Mouse (Mus musculus): ENCODE measurements at regions not wholly inside any gene's neighbourhood (a gene's known extent, or its start where the extent isn't known, plus 50 kb on each side); places are given as distances from the start of the nearest gene placed in this dataset.

- DNase-seq (ENCODE audit: low read depth), result peak; percentile 48
Observed at GRCm38 (mm10) chr3:35102715-35103591, 452.7 kb downstream of the Sox2 start.

GRCm38 (mm10) chr3:35104884-35105283, 454.7 kb downstream of the Sox2 start:
- DNase-seq (ENCODE audit: low read depth), result no peak

DNA sequence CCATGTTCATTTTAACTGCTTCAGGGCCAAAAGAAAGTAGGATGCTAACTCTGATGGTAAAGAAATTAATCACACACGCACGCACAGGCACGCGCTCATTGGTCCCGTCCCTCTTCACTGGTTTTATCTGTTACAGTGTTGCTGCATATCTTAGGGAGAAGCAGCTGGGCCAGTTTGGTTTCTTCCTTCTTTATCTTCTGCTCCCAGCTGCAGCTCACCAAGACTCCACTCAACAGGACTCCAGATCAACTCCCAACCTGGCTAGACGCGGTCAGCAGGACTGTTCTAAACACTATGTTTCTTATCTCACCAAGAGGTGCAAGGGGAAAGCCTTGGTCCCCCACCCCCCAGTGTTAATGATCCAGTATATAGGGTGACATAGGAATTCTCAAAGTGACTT, 455.9 kb downstream of the Sox2 start:
- DNase-seq (ENCODE audit: low read depth), result no peak

- no peak for DNase-seq (ENCODE audit: low read depth)
Observed at GRCm38 (mm10) chr3:35133477-35133876, 483.3 kb downstream of the Sox2 start.

- no peak for DNase-seq (ENCODE audit: low read depth)
Observed at GRCm38 (mm10) chr3:35141500-35142220, 491.5 kb downstream of the Sox2 start.

- DNase-seq (ENCODE audit: low read depth), result no peak
Observed at GRCm38 (mm10) chr3:35142683-35143082, 492.5 kb downstream of the Sox2 start.

GRCm38 (mm10) chr3:35145569-35145968, 495.4 kb downstream of the Sox2 start:
- DNase-seq (ENCODE audit: low read depth), result no peak

GRCm38 (mm10) chr3:35146681-35147080, 496.5 kb downstream of the Sox2 start:
- DNase-seq (ENCODE audit: low read depth), result no peak

DNA sequence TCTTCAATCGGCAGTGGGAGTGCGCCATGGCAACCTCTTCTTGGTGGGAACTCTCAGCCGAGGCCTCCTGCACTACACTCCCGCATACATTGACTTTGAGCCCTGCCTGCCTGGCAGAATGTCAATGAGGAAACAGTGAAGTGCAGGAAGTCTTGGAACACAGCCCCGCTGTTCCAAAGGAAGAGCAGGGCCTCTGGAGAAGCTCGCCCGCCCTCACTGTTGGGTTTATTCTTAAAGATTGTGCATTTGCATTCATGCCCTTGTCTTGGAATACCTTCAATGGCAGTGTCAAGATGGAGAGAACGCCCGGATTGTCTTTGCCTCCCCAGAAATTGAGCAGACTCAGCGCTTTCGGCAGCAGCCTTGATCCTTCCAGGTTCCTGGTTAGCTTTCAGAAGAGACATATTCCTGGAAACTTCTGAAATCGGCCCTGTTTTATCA, 499.1 kb downstream of the Sox2 start:
- DNase-seq (ENCODE audit: low read depth), result no peak

DNA sequence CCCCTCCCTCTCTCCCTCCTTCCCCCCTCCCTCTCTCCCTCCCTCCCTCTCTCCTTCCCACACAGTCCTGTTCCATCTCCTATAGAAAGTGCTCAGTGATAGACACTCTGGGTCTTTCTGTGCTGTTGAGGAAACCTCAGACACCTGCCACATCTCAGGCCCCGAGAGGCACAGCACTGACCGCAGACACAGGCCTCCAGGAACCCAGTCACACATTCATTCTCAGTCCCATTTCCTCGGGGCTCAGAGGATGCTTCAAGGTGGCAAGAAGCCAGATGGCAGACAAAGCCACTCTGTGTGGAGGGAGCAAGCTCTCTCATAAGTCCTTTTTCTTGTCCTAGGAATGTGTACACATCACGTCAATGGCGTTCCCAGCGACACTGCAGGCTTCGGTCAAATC, 502.0 kb downstream of the Sox2 start:
- DNase-seq (ENCODE audit: low read depth), result no peak

GRCm38 (mm10) chr3:35154266-35154665, 504.1 kb downstream of the Sox2 start:
- no peak for DNase-seq (ENCODE audit: low read depth)

GRCm38 (mm10) chr3:35168676-35169075, 518.5 kb downstream of the Sox2 start:
- no peak for DNase-seq (ENCODE audit: low read depth)

- DNase-seq (ENCODE audit: low read depth), result no peak
Observed at GRCm38 (mm10) chr3:35178759-35179440, 528.7 kb downstream of the Sox2 start.

GRCm38 (mm10) chr3:35208526-35208925, 545.4 kb upstream of the Atp11b start:
- DNase-seq (ENCODE audit: low read depth), result no peak

DNA sequence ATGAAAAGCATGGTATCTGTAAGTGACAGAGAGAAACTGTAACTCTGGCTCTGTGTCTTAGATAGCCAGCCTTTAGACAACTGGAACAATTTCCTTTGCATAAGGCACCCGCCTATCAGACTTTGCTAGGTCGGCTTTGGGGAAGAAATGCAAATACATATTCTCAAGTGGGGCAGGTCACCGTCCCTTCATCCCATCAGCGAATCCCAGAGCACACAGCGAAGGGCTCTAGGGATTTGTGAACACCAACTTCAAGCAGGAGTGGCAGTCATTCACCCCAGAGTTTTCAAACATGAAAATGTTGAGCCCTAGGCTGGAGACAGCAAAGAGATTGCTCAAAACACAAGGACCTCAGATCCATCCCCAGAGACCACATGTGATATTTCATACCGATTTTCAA, 534.5 kb upstream of the Atp11b start:
- no peak for DNase-seq (ENCODE audit: low read depth)

- DNase-seq (ENCODE audit: low read depth), result no peak
Observed at GRCm38 (mm10) chr3:35221183-35221582, 532.7 kb upstream of the Atp11b start.

DNA sequence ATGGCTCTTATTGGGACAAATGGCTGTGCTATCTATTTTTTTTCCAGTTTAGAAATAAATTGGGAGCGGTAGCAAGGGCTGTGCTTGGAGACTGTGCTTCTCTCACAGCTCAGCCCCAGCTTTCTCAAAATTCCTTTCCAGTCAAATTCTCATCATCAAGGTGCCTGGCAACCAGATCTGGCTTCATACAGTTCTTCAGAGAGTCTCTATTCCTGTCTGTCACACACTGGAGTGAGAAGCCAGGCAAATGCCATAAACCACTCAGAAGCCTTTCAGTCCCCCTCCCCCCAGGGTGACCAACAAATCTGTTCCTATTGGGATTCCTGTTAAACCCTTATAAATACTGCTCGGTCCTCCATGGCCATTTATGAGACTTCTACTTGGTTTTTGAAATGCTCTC, 531.7 kb upstream of the Atp11b start:
- no peak for DNase-seq (ENCODE audit: low read depth)

- peak; percentile 7 for DNase-seq (ENCODE audit: low read depth)
Observed at GRCm38 (mm10) chr3:35225051-35225701, 528.7 kb upstream of the Atp11b start.

GRCm38 (mm10) chr3:35225774-35226365, 528.0 kb upstream of the Atp11b start:
- no peak for DNase-seq (ENCODE audit: low read depth)

DNA sequence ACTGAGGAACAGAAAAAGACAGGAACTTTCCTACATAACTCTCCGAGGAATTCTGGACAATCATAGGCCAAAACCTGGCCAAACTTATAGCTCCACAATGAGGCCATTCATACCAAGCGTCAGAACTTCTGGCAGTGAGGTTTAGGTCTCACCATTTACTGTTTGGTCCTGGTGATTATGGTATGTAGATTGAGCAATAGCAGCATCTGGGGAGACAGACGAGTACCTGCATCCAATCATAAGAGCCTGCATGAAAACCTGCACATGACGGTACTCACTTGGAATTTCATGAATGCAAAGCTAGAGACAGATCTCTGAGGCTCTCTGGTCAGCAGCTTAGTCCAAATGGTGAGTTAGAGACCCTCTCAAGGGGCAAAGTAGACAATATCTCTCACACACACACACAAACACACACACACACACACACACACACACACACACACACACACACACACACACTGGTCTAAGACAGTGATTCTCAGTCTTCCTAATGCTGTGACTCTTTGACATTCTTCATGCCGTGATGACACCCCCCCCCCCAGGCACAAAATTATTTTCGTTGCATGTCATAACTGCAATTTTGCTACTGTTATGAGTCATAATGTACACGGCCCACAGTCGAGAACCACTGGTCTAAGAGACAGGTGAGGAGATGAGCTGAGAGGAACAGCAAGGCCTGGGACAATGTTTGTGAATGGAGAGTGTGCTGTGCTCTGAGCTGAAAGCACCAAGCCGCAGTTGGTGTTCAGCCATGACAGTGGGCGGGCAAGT, 522.6 kb upstream of the Atp11b start:
- no peak for DNase-seq (ENCODE audit: low read depth)

- DNase-seq (ENCODE audit: low read depth), result no peak
Observed at GRCm38 (mm10) chr3:35232487-35232886, 521.4 kb upstream of the Atp11b start.

Measured in naive thymus-derived CD4-positive, alpha-beta T cell, adult 2 months (primary cell).